Mouse (Mus musculus) kidney, postnatal 36 days (tissue): ENCODE measurements at regions not wholly inside any gene's neighbourhood (a gene's known extent, or its start where the extent isn't known, plus 50 kb on each side); places are given as distances from the start of the nearest gene placed in this dataset.

Experiments
- DNase-seq, 2 experiments: peaks; one replicate each; pipeline ENCODE4 v3.0.0; 2021 to 2022; ENCODE audit warnings: mixed read lengths in 2 of 2

DNA sequence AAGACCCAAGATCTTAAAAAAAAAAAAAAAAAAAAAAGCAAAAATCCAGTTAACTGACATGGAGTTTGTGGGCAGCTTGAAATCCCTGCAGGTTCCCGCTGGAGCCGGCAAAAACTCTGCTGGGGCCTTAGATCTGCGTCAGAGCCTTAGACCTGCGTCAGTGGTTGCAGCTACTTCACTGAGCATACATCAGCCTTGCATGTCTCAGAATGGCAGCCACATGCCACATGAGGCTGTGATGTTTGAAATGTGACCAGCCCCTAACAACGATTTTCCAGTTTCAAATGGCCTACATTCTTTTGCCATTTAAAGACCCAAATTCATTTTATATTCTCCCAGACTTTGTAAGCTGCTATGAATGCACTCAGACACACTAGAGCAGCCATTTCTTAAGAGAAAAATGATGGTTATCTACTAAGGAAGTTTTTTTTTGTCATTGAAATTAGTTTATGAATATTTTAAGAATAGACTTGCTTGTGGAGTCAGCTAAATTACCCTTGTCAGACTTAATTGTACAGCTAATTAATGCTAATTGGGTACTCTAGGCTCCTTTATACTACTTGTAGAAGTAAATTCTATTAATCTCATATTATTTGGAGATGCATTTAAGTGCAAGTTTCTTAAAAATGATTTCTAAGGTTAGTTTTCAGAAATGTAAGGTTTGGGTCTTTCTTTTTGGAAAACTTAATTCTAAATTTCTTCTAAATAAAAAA, 70.8 kb downstream of the Toporsl start:
- no peak for DNase-seq

DNA sequence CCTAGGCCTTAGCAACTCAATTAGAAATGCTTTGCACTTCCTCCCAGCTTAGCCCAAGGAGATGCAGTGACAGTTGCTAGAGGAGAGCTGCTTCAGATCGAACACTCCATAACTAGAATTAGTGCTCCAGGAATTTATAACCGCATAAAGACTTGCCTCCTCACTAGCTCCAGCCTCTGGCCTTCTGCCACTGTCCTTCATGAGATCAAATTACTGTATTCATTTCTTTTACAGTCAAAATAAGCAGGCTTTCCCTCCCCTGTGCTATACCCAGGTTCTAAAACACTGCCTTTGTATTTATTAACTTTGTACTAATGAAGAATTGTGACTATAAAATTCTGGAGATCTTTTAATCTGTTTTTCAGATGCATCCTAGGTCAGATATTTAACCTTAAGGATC, 104.8 kb upstream of the Olfr275 start:
- DNase-seq: no peak

DNA sequence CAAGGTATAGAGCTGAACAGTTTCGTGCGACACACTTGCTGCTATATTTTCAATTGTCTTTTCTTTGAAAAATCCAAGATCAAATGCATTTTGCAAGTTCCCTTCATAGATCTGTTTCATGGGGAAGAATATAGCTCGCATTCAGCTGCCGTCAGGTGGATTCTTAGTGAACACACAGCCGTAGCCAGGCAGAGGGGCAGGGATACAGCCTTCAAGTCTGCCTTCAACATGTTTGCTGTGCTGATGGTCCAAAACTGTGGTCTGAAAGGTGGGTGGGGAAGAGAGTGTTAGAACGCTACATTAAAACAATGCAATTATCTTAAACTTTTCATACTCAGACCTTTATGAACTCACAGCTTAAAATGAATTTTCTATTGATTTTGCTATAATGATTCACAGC, 88.2 kb upstream of the Olfr275 start:
- DNase-seq: no peak

DNA sequence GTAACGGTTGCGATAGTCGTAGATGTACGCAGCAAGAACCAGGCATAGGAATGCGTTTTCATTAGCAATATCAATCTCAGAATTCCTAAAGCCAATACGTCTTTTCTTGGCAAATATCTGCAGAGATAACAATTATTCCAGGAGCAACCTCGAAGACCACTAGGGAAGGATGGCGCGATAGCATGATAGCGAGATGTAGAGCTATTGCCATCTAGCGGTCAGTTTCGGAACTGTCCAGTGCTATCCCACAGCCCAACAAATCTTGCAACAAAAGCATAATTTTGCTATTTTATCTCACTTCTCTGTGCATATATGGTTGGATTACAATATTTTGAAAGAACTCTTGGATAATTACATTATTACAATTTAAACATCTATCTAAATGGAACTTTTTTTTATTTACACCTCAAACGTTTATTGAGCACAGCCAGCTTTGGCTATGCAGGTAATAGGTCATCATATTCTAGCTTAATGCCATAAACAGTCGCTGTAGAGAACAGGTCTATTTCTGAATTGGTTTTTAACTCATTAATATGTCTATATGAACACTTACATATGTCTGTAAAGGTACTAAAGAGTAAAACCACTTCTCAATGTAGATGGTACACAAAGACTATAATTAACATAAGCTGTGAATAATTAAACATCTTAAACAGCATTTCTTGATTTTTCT, 87.6 kb upstream of the Olfr275 start:
- DNase-seq: peak; percentile 12 to 75

DNA sequence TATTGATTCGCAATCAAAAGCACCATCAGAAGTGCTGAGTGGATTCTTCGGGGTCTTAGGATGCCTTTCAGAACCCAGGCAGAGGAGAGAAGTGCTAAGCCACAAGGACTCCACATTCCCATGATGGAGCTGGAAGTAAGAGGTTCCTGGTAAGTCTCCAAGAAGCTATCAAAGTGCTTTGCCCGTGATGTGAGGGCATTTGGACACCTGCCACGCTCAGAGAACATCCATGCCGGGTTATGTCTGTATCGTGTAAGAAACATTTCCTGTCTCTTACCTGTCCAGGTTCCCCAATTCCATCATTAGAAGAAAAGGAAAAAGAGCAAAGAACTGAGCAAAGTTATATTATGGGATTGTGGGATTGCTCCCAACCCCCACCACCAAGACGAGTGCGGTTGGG, 81.3 kb upstream of the Olfr275 start:
- DNase-seq: no peak

DNA sequence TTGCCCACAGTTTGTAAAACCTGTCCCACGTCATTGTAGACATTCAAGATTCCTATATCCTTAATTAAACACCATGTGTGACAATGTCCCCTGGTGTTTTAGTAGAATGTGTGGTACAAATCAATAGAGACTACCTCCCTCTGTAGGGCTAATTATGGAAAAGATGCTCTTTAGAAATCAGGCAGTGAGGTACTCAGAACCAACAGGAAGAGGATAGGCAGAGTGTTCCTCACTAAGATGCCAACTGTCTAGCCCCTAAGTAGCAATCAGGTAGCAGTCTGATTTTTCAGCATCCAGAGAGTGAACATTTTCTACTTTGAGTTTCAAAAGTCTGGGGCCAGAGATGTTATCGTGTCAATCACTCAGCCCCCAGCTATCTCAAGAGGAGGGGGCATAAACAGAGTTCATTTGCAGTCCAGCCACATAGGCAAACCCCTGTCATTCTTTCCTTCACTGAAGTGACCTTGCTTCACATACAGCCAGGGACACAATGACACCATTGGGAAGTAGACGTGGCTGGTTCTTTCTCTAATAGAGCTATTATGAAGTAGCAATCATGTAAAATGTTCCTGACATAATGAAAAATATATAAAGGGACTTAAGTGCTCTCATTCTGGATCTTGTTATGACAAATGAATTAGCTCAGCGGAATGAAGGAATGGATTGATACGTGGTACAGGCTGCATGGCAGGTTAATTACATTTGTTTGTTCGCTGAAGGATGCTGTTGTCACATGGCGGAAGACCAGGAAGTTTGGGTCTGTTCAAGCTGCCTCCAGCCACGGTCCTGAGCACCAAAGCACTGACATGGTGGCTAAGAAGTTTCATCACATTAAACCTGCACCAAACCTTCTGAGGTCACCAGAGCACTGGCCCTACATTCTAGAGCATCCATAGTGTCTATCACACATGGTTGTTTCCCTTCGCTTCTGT, 74.6 kb upstream of the Olfr275 start:
- no peak for DNase-seq

DNA sequence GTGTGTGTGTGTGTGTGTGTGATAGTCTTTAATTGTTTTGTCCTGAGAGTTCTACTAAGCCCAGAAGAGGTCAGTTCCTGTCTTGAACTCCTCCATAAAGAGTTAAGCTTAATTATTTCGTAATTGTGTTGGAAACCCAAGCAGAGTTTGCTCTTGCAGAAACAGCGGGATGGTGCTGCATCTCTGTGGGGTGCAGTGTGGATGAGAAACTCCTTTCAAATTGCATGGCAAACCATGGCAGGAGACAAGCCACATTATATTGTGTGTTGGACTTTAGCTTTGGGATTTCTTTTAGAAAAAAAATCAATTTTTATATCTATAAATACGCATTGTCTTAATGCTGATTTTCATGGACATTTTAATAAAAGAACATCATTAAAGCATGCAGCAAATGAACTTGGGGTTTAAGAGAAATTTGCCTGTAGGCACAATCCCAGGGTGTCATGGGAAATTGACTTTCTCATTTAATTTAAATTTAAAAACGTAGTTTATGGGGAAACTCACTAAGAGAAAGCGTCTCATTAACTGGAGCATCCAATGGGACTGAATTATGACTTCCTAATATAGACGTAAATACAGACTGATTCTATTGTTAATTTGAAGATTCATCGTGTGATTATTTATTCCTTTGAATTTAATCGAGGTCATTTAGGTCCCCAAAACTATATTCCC, 61.4 kb upstream of the Olfr275 start:
- DNase-seq: no peak
